Mouse (Mus musculus) heart, postnatal 0 days (tissue): ENCODE measurements around the gene Cib3. TPM values are rescaled to one million over a fixed set of nuclear protein-coding genes. Genes with fewer than 3 reads are reported as not detected.

Experiments used
- ATAC-seq: fragments of 200-750 bp; cut with Nextera tagmentation; 2 replicates; pipeline ENCODE4 v1.8.0; 2017; ENCODE audit warnings: low read depth, moderate number of reproducible peaks, moderate library complexity; ENCODE audit not compliant: insufficient read depth
- DNase-seq: peaks from one replicate; pipeline ENCODE4 v3.0.0-alpha.2; 2016; ENCODE audit warnings: low spot score
- H3K27ac ChIP-seq: fragments of 300-500 bp; sonication (generic); 2 replicates; pipeline ENCODE4 v1.5.1; 2014; ENCODE audit warnings: low read depth, mild to moderate bottlenecking
- H3K27me3 ChIP-seq: fragments of 300-500 bp; sonication (generic); 2 replicates; pipeline ENCODE4 v1.6.1; 2014; ENCODE audit warnings: low read length, mixed read lengths; ENCODE audit not compliant: control insufficient read depth, insufficient read depth
- H3K36me3 ChIP-seq: fragments of 300-500 bp; sonication (generic); replicated peaks from 2 replicates; pipeline ENCODE4 v1.6.1; 2014; ENCODE audit warnings: low read length, mixed read lengths; ENCODE audit not compliant: control insufficient read depth, insufficient read depth
- H3K4me1 ChIP-seq: fragments of 300-500 bp; sonication (generic); 2 replicates; pipeline ENCODE4 v1.6.1; 2014; ENCODE audit warnings: antibody characterized with exemption; ENCODE audit not compliant: control insufficient read depth, insufficient read depth
- H3K4me2 ChIP-seq: fragments of 300-500 bp; sonication (generic); 2 replicates; pipeline ENCODE4 v1.6.1; 2014; ENCODE audit warnings: low read depth, mild to moderate bottlenecking, low read length, moderate library complexity
- H3K4me3 ChIP-seq: fragments of 300-500 bp; sonication (generic); 2 replicates; pipeline ENCODE4 v1.5.1; 2014; ENCODE audit warnings: low read depth, low read length
- H3K9ac ChIP-seq: fragments of 300-500 bp; sonication (generic); replicated peaks from 2 replicates; pipeline ENCODE4 v1.6.1; 2014; ENCODE audit warnings: low read depth, low read length, mixed read lengths
- H3K9me3 ChIP-seq: fragments of 300-500 bp; sonication (generic); replicated peaks from 2 replicates; pipeline ENCODE4 v1.6.1; 2016; ENCODE audit warnings: low read length; ENCODE audit not compliant: control insufficient read depth
- CTCF ChIP-seq: IDR thresholded peaks from 2 replicates; pipeline ENCODE4 v1.5.1; 2016; ENCODE audit warnings: antibody characterized with exemption, control low read depth, low read depth
- EP300 ChIP-seq: IDR thresholded peaks from 2 replicates; pipeline ENCODE4 v1.6.1; 2016; ENCODE audit warnings: antibody characterized with exemption, low read depth
- WGBS: fragments of 180-500 bp; shearing (Covaris S2); extraction: QIAGEN DNeasy Blood & Tissue Kit; methylation state at CpG from one replicate; pipeline ENCODE4 v1.1.7; 2014; 5-methylcytosine and 5-hydroxymethylcytosine counted together
- polyA plus RNA-seq: library from polyadenylated mRNA; unstranded; fragments of >200 nt; fragmentation: Nextera tagmentation; extraction: Ambion mirVana; gene quantifications from 2 replicates; pipeline ENCODE4 v1.2.1, GENCODE M21; 2015
- total RNA-seq: library from RNA; depleted of rRNA; stranded (reverse); fragments of >200 nt; gene quantifications from 2 replicates; pipeline ENCODE4 v1.2.3, GENCODE M21; 2014; ENCODE audit warnings: low replicate concordance; rRNA removed

Gene Cib3
- total and polyA plus RNA-seq, 2 experiments from 2014 or later, result not detected

DNA sequence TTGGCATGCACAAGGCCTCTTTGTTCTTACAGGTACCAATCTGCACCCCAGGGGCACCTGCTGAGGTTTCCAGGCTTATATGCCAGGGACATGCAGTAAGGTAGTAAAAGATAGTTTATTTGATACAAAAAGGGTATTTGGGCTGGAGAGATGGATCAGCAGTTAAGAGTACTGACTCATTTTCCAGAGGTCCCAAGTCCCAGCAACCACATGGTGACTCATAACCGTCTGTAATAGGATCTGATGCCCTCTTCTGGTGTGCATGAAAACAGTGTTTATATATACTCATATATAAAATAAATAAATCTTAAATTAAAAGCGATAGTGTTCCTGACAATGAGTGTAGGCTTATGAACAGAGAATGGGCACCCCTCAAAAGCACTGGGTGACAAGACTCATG, 54.5 kb downstream of the Cib3 start:
- no peak for TF ChIP-seq EP300
- no peak for TF ChIP-seq CTCF
- WGBS, result 87% methylated on average over 2 of the region's 2 CpGs
- Histone ChIP-seq H3K4me3 (no peak overlapping the region), H3K36me3 (peaks cover 15% of the 10 kb centered on the region), H3K4me1 (peaks cover 16% of the 10 kb centered on the region), H3K27ac (no peak overlapping the region), H3K27me3 (no peaks in the 10 kb centered on the region), H3K9me3 (no peaks in the 10 kb centered on the region), H3K4me2 (no peak overlapping the region), H3K9ac (no peak overlapping the region)
- ATAC-seq (no peak), DNase-seq (no peak)

Other genes with a start within 250 kb of the Cib3 start
- 1.1 and 2.4 TPM in 2 replicates for gene Cyp4f18, start 203.2 kb downstream of the Cib3 start, total RNA-seq
- gene Cyp4f18, start 203.2 kb downstream of the Cib3 start, polyA plus RNA-seq, result 0.97 and 1.3 TPM in 2 replicates
- not detected in 2 replicates for gene Olfr372, start 171.6 kb downstream of the Cib3 start, total RNA-seq
- gene Olfr372, start 171.6 kb downstream of the Cib3 start, polyA plus RNA-seq, result not detected in 2 replicates
- not detected in 2 replicates for gene Olfr373, start 129.7 kb downstream of the Cib3 start, total RNA-seq
- gene Olfr373, start 129.7 kb downstream of the Cib3 start, polyA plus RNA-seq, result not detected in 2 replicates
- gene Olfr374, start 105.8 kb downstream of the Cib3 start, total RNA-seq, result not detected in 2 replicates
- 0.01 TPM in 1 of 2 replicates, not detected in the other for gene Olfr374, start 105.8 kb downstream of the Cib3 start, polyA plus RNA-seq
- gene Tpm4, start 77.9 kb downstream of the Cib3 start, total RNA-seq, result 179 and 195 TPM in 2 replicates
- gene Tpm4, start 77.9 kb downstream of the Cib3 start, polyA plus RNA-seq, result 222 and 224 TPM in 2 replicates
- 32.2 and 33.9 TPM in 2 replicates for gene Rab8a, start 51.6 kb downstream of the Cib3 start, total RNA-seq
- gene Rab8a, start 51.6 kb downstream of the Cib3 start, polyA plus RNA-seq, result 50.8 and 51.2 TPM in 2 replicates
- not detected in 2 replicates for gene Hsh2d, start 23.2 kb downstream of the Cib3 start, total RNA-seq
- 0.05 and 0.12 TPM in 2 replicates for gene Hsh2d, start 23.2 kb downstream of the Cib3 start, polyA plus RNA-seq
- not detected in 2 replicates for gene Gm11034, start 799 bp upstream of the Cib3 start, total RNA-seq
- not detected in 2 replicates for gene Gm11034, start 799 bp upstream of the Cib3 start, polyA plus RNA-seq
- 30.1 and 45.4 TPM in 2 replicates for gene Fam32a, start 6.9 kb upstream of the Cib3 start, total RNA-seq
- 32.0 and 37.1 TPM in 2 replicates for gene Fam32a, start 6.9 kb upstream of the Cib3 start, polyA plus RNA-seq
- 36.1 and 46.5 TPM in 2 replicates for gene Ap1m1, start 27.2 kb upstream of the Cib3 start, total RNA-seq
- 82.8 and 83.4 TPM in 2 replicates for gene Ap1m1, start 27.2 kb upstream of the Cib3 start, polyA plus RNA-seq
- gene Gm10282, start 92.4 kb upstream of the Cib3 start, total RNA-seq, result 0.15 and 3.0 TPM in 2 replicates
- gene Gm10282, start 92.4 kb upstream of the Cib3 start, polyA plus RNA-seq, result 8.4 and 10.0 TPM in 2 replicates
- gene Klf2, start 106.2 kb upstream of the Cib3 start, total RNA-seq, result 21.9 and 32.9 TPM in 2 replicates
- 17.7 and 21.3 TPM in 2 replicates for gene Klf2, start 106.2 kb upstream of the Cib3 start, polyA plus RNA-seq
- gene Eps15l1, start 208.6 kb upstream of the Cib3 start, total RNA-seq, result 33.0 and 52.7 TPM in 2 replicates
- 23.2 and 24.9 TPM in 2 replicates for gene Eps15l1, start 208.6 kb upstream of the Cib3 start, polyA plus RNA-seq
- 0.58 TPM in 1 of 2 replicates, not detected in the other for gene Calr3, start 231.0 kb upstream of the Cib3 start, total RNA-seq
- 2.9 and 3.2 TPM in 2 replicates for gene Calr3, start 231.0 kb upstream of the Cib3 start, polyA plus RNA-seq
- 2.7 and 10.8 TPM in 2 replicates for gene 1700030K09Rik, start 231.0 kb upstream of the Cib3 start, total RNA-seq
- gene 1700030K09Rik, start 231.0 kb upstream of the Cib3 start, polyA plus RNA-seq, result 5.7 and 5.9 TPM in 2 replicates